ENCODE assay signal across 7 mouse cellular contexts in the genomic region with DNA sequence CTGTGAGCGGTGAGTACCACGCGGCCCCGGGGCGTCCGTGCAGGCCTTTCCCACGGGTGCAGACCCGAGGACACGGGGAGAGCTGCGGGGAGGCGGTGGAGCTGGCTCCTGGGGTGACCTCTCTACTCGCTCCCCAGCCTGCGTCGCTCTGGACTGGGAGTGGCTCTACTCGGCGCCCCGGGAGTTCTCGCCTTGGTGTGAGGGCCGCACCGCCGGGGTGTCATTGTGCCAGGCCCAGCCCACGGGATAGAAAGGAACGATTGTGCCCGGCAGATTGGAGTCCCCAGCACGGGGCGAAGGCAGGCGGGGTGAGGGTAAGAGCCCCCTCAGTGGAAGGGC. TPM values are rescaled to one million over a fixed set of nuclear protein-coding genes. Genes with fewer than 3 reads are reported as not detected.
DNase-seq lines count a peak whose midpoint lies in the region; ATAC-seq lines count a peak whose summit lies in the region.

No protein-coding gene starts in this region.

- no peaks in the 10 kb centered on the region for H3K27me3 ChIP-seq in megakaryocyte, embryonic 14.5 days (replicated peaks)
- H3K27me3 ChIP-seq in forebrain, embryonic 12.5 days, result no peaks in the 10 kb centered on the region
- no peaks in the 10 kb centered on the region for H3K27me3 ChIP-seq in limb, embryonic 15.5 days
- H3K27me3 ChIP-seq in stomach, embryonic 16.5 days (ENCODE audit: control insufficient read depth, insufficient read depth, low read length), result no peaks in the 10 kb centered on the region

- H3K4me2 ChIP-seq in forebrain, embryonic 12.5 days, result peak overlapping the region; percentile 65
- H3K4me2 ChIP-seq in limb, embryonic 15.5 days, result peak overlapping the region; percentile 71
- H3K4me2 ChIP-seq in stomach, embryonic 16.5 days (ENCODE audit: low read depth, low read length), result peak overlapping the region; percentile 79

- H3K9ac ChIP-seq in forebrain, embryonic 12.5 days, result peak overlapping the region; percentile 82
- peak overlapping the region; percentile 82 for H3K9ac ChIP-seq in limb, embryonic 15.5 days
- H3K9ac ChIP-seq in stomach, embryonic 16.5 days (ENCODE audit: low read length), result peak overlapping the region; percentile 90

- H3K9me3 ChIP-seq in megakaryocyte, embryonic 14.5 days, result no peaks in the 10 kb centered on the region
- no peaks in the 10 kb centered on the region for H3K9me3 ChIP-seq in forebrain, embryonic 12.5 days
- no peaks in the 10 kb centered on the region for H3K9me3 ChIP-seq in limb, embryonic 15.5 days
- H3K9me3 ChIP-seq in stomach, embryonic 16.5 days (replicated peaks; ENCODE audit: control insufficient read depth, low read length), result no peaks in the 10 kb centered on the region

- WGBS in forebrain, embryonic 12.5 days, result under 1% methylated on average over 27 of the region's 27 CpGs
- 0% methylated on average over 27 of the region's 27 CpGs for WGBS in limb, embryonic 15.5 days
- WGBS in stomach, embryonic 16.5 days, result under 1% methylated on average over 27 of the region's 27 CpGs

- peaks cover 73% of the 10 kb centered on the region for H3K4me1 ChIP-seq in megakaryocyte, embryonic 14.5 days
- H3K4me1 ChIP-seq in forebrain, embryonic 12.5 days, result peaks cover 17% of the 10 kb centered on the region
- H3K4me1 ChIP-seq in limb, embryonic 15.5 days, result peaks cover 17% of the 10 kb centered on the region; the same call in 1 of the 2 replicates
- peaks cover 19% of the 10 kb centered on the region for H3K4me1 ChIP-seq in stomach, embryonic 16.5 days (ENCODE audit: control insufficient read depth, insufficient read depth, low read length)

- H3K27ac ChIP-seq in forebrain, embryonic 12.5 days, result peak overlapping the region; percentile 92
- peak overlapping the region; percentile 96 for H3K27ac ChIP-seq in limb, embryonic 15.5 days
- H3K27ac ChIP-seq in stomach, embryonic 16.5 days (ENCODE audit: low read length), result peak overlapping the region; percentile 99

- H3K36me3 ChIP-seq in megakaryocyte, embryonic 14.5 days (replicated peaks; ENCODE audit: low read length), result peaks cover 18% of the 10 kb centered on the region
- H3K36me3 ChIP-seq in forebrain, embryonic 12.5 days (replicated peaks), result no peaks in the 10 kb centered on the region; the same call in 1 of the 2 replicates
- no peaks in the 10 kb centered on the region for H3K36me3 ChIP-seq in limb, embryonic 15.5 days
- H3K36me3 ChIP-seq in stomach, embryonic 16.5 days (ENCODE audit: control insufficient read depth, insufficient read depth, low read length), result no peaks in the 10 kb centered on the region

- no peak for ATAC-seq in megakaryocyte, adult 5-6 weeks (ENCODE audit: poor library complexity, severe bottlenecking)
- ATAC-seq in forebrain, embryonic 12.5 days (ENCODE audit: low FRiP score), result no peak
- peak; percentile 61 for ATAC-seq in limb, embryonic 15.5 days (ENCODE audit: insufficient number of reproducible peaks, low FRiP score, low TSS enrichment, low read depth)
- peak; percentile 62 for ATAC-seq in stomach, embryonic 16.5 days (ENCODE audit: insufficient read depth, low FRiP score)
- no peak for ATAC-seq in inflammation-experienced regulatory T-cells, adult 6 months

- H3K4me3 ChIP-seq in megakaryocyte, embryonic 14.5 days (replicated peaks), result peak overlapping the region; percentile 99
- H3K4me3 ChIP-seq in forebrain, embryonic 12.5 days (replicated peaks), result peak overlapping the region; percentile 79
- H3K4me3 ChIP-seq in limb, embryonic 15.5 days, result peak overlapping the region; percentile 92
- peak overlapping the region; percentile 81 for H3K4me3 ChIP-seq in stomach, embryonic 16.5 days (replicated peaks; ENCODE audit: low read length)

- no peak for DNase-seq in cerebellum, postnatal 25 days

RNA-seq across cellular contexts. Expression of gene Aco1, which starts 0.6 kb away (rescaled TPM):
- polyA plus RNA-seq in megakaryocyte, embryonic 14.5 days (2012; ENCODE audit: insufficient read depth, low replicate concordance), result 1.7 and 3.3 TPM in 2 replicates
- total RNA-seq in megakaryocyte, adult 5-6 weeks (2015), result 16.1 and 17.3 TPM in 2 replicates
- 21.0 and 32.0 TPM in 2 replicates for total RNA-seq in megakaryocyte, adult 5-6 weeks (2017)
- polyA plus RNA-seq in forebrain, embryonic 12.5 days (2016; fragmentation: Nextera tagmentation; extraction: Ambion mirVana), result 60.8 and 63.9 TPM in 2 replicates
- 40.8 and 43.5 TPM in 2 replicates for polyA plus RNA-seq in limb, embryonic 15.5 days (2015; fragmentation: Nextera tagmentation; extraction: Ambion mirVana)
- 66.3 and 72.0 TPM in 2 replicates for polyA plus RNA-seq in stomach, embryonic 16.5 days (2015; fragmentation: Nextera tagmentation; extraction: Ambion mirVana)
- polyA plus RNA-seq in inflammation-experienced regulatory T-cells, adult 6 months (2017; shearing (Covaris generic)), result 10 to 100 TPM; 17.4 to 20.8 (median 18.2) TPM

Comparison
In these comparisons a context has a peak if more than half of its experiments do, and no peak if none do; other contexts are left out.
1. ATAC-seq: peak in limb, embryonic 15.5 days (single experiment) and stomach, embryonic 16.5 days (single experiment); none in megakaryocyte, adult 5-6 weeks (single experiment), forebrain, embryonic 12.5 days (single experiment) and inflammation-experienced regulatory T-cells, adult 6 months (single experiment).
2. Peak in every context shown above with its lines, with median percentiles within 50 percentile points of each other: H3K4me3 ChIP-seq, H3K27ac ChIP-seq, H3K4me2 ChIP-seq and H3K9ac ChIP-seq.